Mouse (Mus musculus) stomach, postnatal 0 days (tissue): Measurements from ENCODE around the gene Bex6.

ENCODE experiments used
- CTCF ChIP-seq: IDR thresholded peaks from 2 replicates; pipeline ENCODE4 v1.5.1; 2016; ENCODE audit warnings: antibody characterized with exemption, low read depth, mild to moderate bottlenecking, moderate library complexity
- EP300 ChIP-seq: optimal IDR thresholded peaks from 2 replicates; pipeline ENCODE3; 2016; ENCODE audit warnings: antibody characterized with exemption

GRCm38 (mm10) chr16:32222399-32222798 lies 42.8 kb downstream of the Bex6 start:
- TF ChIP-seq EP300, result no peak
- TF ChIP-seq CTCF, result no peak
